Mouse (Mus musculus) neural tube, embryonic 14.5 days (tissue): ENCODE results near the gene Comp. TPM values are rescaled to one million over a fixed set of nuclear protein-coding genes. Genes with fewer than 3 reads are reported as not detected.

Source experiments
- ATAC-seq: fragments of 200-750 bp; cut with Nextera tagmentation; 2 replicates; pipeline ENCODE4 v1.8.0; 2017; ENCODE audit warnings: low read depth, mild to moderate bottlenecking, moderate TSS enrichment, moderate library complexity
- H3K27ac ChIP-seq: fragments of 300-500 bp; sonication (generic); 2 replicates; pipeline ENCODE4 v1.5.1; 2014; ENCODE audit warnings: low read depth, mild to moderate bottlenecking, control low read depth, low read length, moderate library complexity, mixed read lengths
- H3K27me3 ChIP-seq: fragments of 300-500 bp; sonication (generic); 2 replicates; pipeline ENCODE4 v1.6.1; 2014; ENCODE audit warnings: low read length; ENCODE audit not compliant: control insufficient read depth, insufficient read depth
- H3K36me3 ChIP-seq: fragments of 300-500 bp; sonication (generic); 2 replicates; pipeline ENCODE4 v1.6.1; 2014; ENCODE audit warnings: low read length, mixed read lengths; ENCODE audit not compliant: control insufficient read depth, insufficient read depth
- H3K4me1 ChIP-seq: fragments of 300-500 bp; sonication (generic); 2 replicates; pipeline ENCODE4 v1.6.1; 2014; ENCODE audit warnings: low read length; ENCODE audit not compliant: control insufficient read depth, insufficient read depth
- H3K4me2 ChIP-seq: fragments of 300-500 bp; sonication (generic); 2 replicates; pipeline ENCODE4 v1.6.1; 2014; ENCODE audit warnings: mild to moderate bottlenecking, low read depth, low read length, control low read depth
- H3K4me3 ChIP-seq: fragments of 300-500 bp; sonication (generic); 2 replicates; pipeline ENCODE4 v1.5.1; 2014; ENCODE audit warnings: low read depth, low read length, control low read depth, mixed read lengths
- H3K9ac ChIP-seq: fragments of 300-500 bp; sonication (generic); replicated peaks from 2 replicates; pipeline ENCODE4 v1.6.1; 2014; ENCODE audit warnings: low read depth, mild to moderate bottlenecking, control low read depth, low read length, mixed read lengths
- H3K9me3 ChIP-seq: fragments of 300-500 bp; sonication (generic); 2 replicates; pipeline ENCODE4 v1.6.1; 2016; ENCODE audit warnings: low read length; ENCODE audit not compliant: control insufficient read depth
- WGBS: fragments of 180-500 bp; shearing (Covaris S2); extraction: QIAGEN DNeasy Blood & Tissue Kit; methylation state at CpG from one replicate; pipeline ENCODE4 v1.1.7; 2014; 5-methylcytosine and 5-hydroxymethylcytosine counted together
- polyA plus RNA-seq: library from polyadenylated mRNA; unstranded; fragments of >200 nt; fragmentation: Nextera tagmentation; extraction: Ambion mirVana; gene quantifications from 2 replicates; pipeline ENCODE4 v1.2.1, GENCODE M21; 2014

The Comp gene
- polyA plus RNA-seq, 1 experiment from 2014 or later, result 0.20 TPM

DNA sequence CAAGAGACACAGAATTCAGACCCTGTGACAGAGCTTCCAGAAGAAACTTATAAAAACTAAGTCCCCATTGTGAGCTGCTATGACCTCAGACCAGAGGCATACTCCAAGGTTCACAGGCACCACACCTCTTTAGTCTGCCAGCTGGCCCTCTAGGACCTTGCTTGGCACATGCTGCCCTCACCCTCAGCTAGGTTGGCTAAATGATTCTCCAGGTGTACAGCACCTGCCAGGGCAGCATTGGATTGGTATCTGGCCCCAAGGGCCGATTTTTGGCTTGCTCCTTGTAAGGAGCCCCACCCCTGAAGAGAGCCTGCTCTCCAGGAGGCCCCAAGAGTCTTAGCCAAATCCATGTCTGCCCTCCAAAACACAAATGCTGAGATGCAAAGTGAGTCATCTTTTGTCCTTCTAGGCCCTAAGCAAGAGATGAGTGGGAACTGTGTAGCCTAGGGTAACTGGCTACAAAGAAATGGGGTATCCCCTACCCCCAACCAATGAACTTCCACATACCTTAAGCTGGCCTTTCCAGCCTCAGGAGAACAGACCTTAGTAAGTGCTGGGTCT is 25.4 kb upstream of the Comp start:
- Histone ChIP-seq H3K27ac (no peak overlapping the region), H3K9me3 (no peaks in the 10 kb centered on the region), H3K4me3 (no peak overlapping the region), H3K27me3 (no peaks in the 10 kb centered on the region; the same call in 1 of the 2 replicates), H3K4me1 (peaks cover 25% of the 10 kb centered on the region), H3K36me3 (peaks cover 4% of the 10 kb centered on the region), H3K9ac (no peak overlapping the region), H3K4me2 (no peak overlapping the region)
- ATAC-seq, result no peak
- 78% methylated on average over 1 of the region's 1 CpGs for WGBS

DNA sequence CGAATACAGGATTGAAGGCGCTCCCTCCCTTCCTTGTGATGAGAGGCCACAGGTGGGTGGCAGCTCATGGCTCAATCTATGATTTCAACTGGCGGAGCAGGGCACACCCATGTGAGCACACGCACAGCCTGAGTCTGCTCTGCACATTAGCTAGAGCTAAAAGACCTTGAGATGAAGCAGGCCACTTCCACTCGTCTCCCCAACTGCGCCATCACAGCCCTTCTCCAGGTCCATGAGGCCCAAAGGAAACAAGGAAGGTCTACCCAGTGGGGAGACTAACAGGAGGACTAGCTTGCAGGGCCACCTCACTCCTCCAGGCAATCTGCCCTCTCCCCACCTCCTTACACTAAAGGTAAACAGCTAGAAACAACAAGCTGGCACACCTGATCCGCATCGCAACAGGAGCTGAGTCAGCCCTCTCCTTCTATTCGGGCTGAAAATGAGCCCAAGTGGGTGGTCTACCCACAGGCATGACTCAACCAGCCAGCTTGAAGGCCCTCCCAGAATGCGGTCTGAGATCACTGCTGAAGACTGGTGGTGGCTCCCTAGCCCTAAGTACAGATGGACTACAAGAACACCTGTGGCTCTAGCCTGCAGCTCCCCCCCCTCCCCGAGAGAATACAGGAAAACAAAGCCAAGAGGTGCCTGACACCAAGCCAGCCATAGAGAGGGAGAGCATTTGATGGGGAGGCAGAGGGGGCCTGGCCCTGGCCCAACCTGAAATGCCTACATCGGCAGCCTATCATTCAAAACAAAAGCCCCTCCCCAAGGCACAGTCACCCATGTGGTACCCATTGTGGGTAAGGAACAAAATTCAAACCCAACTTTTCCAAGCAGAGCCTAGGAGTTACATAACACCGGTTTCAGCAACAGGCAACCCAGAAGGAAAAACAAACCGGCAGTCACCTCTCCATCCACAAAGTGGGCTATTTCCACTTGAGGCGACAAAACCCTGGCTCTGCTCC is 22.0 kb upstream of the Comp start:
- Histone ChIP-seq H3K27me3 (no peaks in the 10 kb centered on the region; the same call in 1 of the 2 replicates), H3K36me3 (peaks cover 4% of the 10 kb centered on the region; the same call in 1 of the 2 replicates), H3K4me3 (peak overlapping the region; percentile 100), H3K9ac (peak overlapping the region; percentile 92), H3K27ac (no peak overlapping the region), H3K4me2 (peak overlapping the region; percentile 99), H3K4me1 (peaks cover 30% of the 10 kb centered on the region), H3K9me3 (no peaks in the 10 kb centered on the region)
- WGBS, result 60% methylated on average over 15 of the region's 15 CpGs
- no peak for ATAC-seq

DNA sequence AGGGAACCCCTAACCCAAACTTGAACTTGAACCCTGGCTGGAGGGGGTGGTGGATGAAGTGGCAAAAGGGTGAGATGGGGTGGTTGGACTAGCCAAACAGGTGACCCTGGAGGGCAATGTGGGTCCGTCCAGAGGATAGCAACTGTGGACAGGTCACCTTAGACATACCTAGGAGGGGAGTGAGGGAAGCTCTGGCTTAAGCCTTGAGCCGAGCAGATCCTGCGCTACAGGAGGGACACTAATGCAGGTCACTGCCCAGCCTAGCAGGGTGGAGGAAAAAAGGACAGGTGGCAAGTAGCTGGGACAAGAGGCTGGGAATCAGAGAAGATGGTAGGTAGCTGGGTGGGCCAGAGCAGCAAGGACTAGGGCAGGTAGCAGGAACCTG is 21.4 kb upstream of the Comp start:
- Histone ChIP-seq H3K9ac (peak overlapping the region; percentile 92), H3K4me2 (peak overlapping the region; percentile 99), H3K36me3 (peaks cover 4% of the 10 kb centered on the region; the same call in 1 of the 2 replicates), H3K4me1 (peaks cover 30% of the 10 kb centered on the region), H3K9me3 (no peaks in the 10 kb centered on the region), H3K27me3 (no peaks in the 10 kb centered on the region; the same call in 1 of the 2 replicates), H3K27ac (no peak overlapping the region), H3K4me3 (peak overlapping the region; percentile 100)
- WGBS, result 32% methylated on average over 3 of the region's 3 CpGs
- no peak for ATAC-seq

DNA sequence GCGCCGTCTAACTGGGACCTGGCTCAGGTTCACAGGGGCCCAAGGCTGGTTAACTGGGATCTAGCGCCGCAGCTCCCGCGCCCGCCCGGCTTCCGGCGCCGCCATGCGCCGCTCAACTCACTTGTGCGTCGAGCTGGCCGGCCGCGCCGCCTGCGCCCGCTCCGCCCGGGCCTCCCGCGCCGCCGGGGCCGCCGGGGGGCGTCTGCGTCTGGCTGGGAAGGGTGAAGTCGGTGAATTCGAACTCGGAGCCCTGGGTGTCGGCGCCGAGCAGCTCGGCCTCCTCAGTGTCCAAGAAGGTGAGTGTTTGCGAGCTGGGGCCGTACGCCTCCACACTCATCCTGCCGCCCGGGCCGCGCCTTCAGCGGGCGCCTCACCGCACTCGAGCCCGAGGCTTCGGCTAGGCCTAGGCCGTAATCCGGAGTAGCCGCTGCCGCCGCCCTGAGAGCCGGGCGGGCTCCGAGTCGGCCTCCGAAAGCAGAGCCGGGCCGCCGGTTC is 20.7 kb upstream of the Comp start:
- Histone ChIP-seq H3K27me3 (no peaks in the 10 kb centered on the region; the same call in 1 of the 2 replicates), H3K4me1 (peaks cover 30% of the 10 kb centered on the region), H3K4me3 (peak overlapping the region; percentile 100), H3K9ac (peak overlapping the region; percentile 92), H3K4me2 (peak overlapping the region; percentile 99), H3K9me3 (no peaks in the 10 kb centered on the region), H3K27ac (peak overlapping the region; percentile 82), H3K36me3 (peaks cover 4% of the 10 kb centered on the region; the same call in 1 of the 2 replicates)
- ATAC-seq, result peak; percentile 53
- WGBS, result under 1% methylated on average over 63 of the region's 64 CpGs

DNA sequence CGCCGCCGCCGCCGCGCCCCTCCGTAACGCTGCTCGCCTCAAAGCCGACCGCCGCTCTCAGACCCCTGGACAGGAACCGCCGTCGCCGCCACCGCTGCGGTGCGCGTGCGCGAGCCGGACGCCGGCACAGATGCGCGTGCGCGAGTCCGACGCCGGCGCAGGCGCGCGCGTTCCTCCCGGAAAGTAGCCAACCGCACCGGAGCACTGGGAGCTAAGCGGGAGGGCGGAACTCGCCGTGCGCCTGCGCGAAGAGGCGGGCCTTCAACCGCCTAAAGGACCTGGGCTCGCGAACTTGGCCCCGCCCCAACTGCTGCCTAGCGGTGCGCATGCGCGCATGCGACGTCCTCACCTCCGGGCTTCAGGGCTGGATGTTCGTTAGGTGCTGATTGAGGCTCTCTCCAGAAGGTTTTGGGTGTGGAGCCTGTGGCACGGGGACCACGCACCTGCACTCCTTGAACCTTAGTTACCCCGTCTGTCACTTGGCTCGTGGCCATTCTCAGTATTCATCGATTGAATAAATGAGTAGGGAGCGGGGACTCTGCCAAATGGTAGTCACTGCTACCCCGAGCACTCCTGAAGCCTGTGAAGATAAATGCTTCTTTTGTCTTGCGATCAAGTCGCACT is 20.1 kb upstream of the Comp start, which contains the start of gene Upf1:
Gene Upf1 (minus strand): TSS at position 85 of the 624 bp plus-strand sequence.
- ATAC-seq, result peak; percentile 88
- peak within 1 kb of the TSS; percentile 90 for H3K27ac ChIP-seq
- WGBS, result under 1% methylated on average over 45 of the region's 69 CpGs

GRCm38 (mm10) chr8:70354004-70354403 is 19.4 kb upstream of the Comp start:
- H3K9me3 ChIP-seq, result no peaks in the 10 kb centered on the region
- 65% methylated on average over 4 of the region's 4 CpGs for WGBS
- no peak; the same call in 1 of the 2 replicates for ATAC-seq

More for the DNA sequence above, 20.1 kb upstream of the Comp start, which contains the start of gene Upf1:
- Histone ChIP-seq H3K4me3 (peak within 1 kb of the TSS; percentile 100), H3K9ac (peak within 1 kb of the TSS; percentile 92), H3K4me1 (peaks cover 30% of the 10 kb centered on the region), H3K27me3 (no peaks in the 10 kb centered on the region; the same call in 1 of the 2 replicates), H3K9me3 (no peaks in the 10 kb centered on the region), H3K36me3 (peaks cover 4% of the 10 kb centered on the region; the same call in 1 of the 2 replicates), H3K4me2 (peak within 1 kb of the TSS; percentile 99)

DNA sequence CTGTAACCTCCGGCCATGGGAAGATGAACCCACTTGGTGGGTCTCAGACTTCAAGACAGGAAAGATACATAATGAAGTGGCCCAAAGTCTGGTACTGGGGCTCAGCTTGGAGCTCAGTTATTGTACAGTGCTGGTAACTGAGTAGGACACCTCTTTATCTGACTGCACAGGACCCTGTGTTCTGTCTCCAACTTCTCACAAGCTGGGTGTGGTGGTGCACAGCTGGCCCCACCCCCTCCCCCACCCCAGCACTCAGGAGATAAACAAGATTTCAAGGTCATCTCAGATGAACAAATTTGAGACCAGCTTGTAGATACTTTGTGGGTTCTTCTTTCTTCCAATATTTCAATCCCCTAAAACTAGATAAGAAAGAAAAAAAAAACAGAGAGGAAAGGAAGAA is 17.2 kb upstream of the Comp start:
- no peak overlapping the region for H3K4me3 ChIP-seq
- no peak overlapping the region for H3K4me2 ChIP-seq
- no peak overlapping the region for H3K9ac ChIP-seq
- ATAC-seq, result no peak
- whole genome bisulfite sequencing, result 84% methylated on average over 1 of the region's 1 CpGs
- H3K4me1 ChIP-seq, result peaks cover 17% of the 10 kb centered on the region
- H3K36me3 ChIP-seq, result no peaks in the 10 kb centered on the region
- no peak overlapping the region for H3K27ac ChIP-seq
- no peaks in the 10 kb centered on the region; the same call in 1 of the 2 replicates for H3K27me3 ChIP-seq
- H3K9me3 ChIP-seq, result no peaks in the 10 kb centered on the region

More at GRCm38 (mm10) chr8:70354004-70354403, 19.4 kb upstream of the Comp start:
- H3K4me3 ChIP-seq, result peak overlapping the region; percentile 100
- H3K27ac ChIP-seq, result peak overlapping the region; percentile 90
- H3K27me3 ChIP-seq, result no peaks in the 10 kb centered on the region; the same call in 1 of the 2 replicates
- H3K36me3 ChIP-seq, result peaks cover 4% of the 10 kb centered on the region; the same call in 1 of the 2 replicates
- peak overlapping the region; percentile 44 for H3K9ac ChIP-seq
- H3K4me1 ChIP-seq, result peaks cover 30% of the 10 kb centered on the region
- peak overlapping the region; percentile 87 for H3K4me2 ChIP-seq

- Histone ChIP-seq H3K9ac (no peak overlapping the region), H3K4me3 (no peak overlapping the region), H3K36me3 (no peaks in the 10 kb centered on the region), H3K27me3 (no peaks in the 10 kb centered on the region), H3K4me1 (no peaks in the 10 kb centered on the region), H3K27ac (no peak overlapping the region), H3K9me3 (no peaks in the 10 kb centered on the region), H3K4me2 (no peak overlapping the region)
- WGBS, result 27% methylated on average over 3 of the region's 3 CpGs
- ATAC-seq, result no peak
Measured at GRCm38 (mm10) chr8:70359411-70359810, 13.9 kb upstream of the Comp start.
